Mouse (Mus musculus) bone marrow, adult 2 months (tissue): ENCODE results near the gene Zfp335. TPM values are rescaled to one million over a fixed set of nuclear protein-coding genes. Genes with fewer than 3 reads are reported as not detected.
A peak's percentile ranks its signal among the peaks of the same experiment; 100 is the strongest.

Experiments used
- H3K27ac ChIP-seq: fragments of 200-500 bp; 2 replicates; pipeline ENCODE4 v1.5.1; 2012; ENCODE audit warnings: low read depth, mild to moderate bottlenecking, control low read depth, inconsistent platforms, low read length; ENCODE audit not compliant: control insufficient read depth, poor library complexity, insufficient read depth
- H3K4me1 ChIP-seq: fragments of 200-500 bp; 2 replicates; pipeline ENCODE4 v1.6.1; 2011; ENCODE audit warnings: low read length; ENCODE audit not compliant: control insufficient read depth, insufficient read depth
- H3K4me3 ChIP-seq: fragments of 200-500 bp; replicated peaks from 2 replicates; pipeline ENCODE3; 2011; ENCODE audit warnings: mild to moderate bottlenecking, low read depth, low read length, control low read depth; ENCODE audit not compliant: control insufficient read depth
- CTCF ChIP-seq: fragments of 200-500 bp; IDR thresholded peaks from 2 replicates; pipeline ENCODE4 v1.5.1; 2011; ENCODE audit warnings: low read length, control low read depth; ENCODE audit not compliant: control insufficient read depth, insufficient read depth
- POLR2A ChIP-seq: fragments of 200-500 bp; IDR thresholded peaks from 2 replicates; pipeline ENCODE4 v1.6.1; 2011; ENCODE audit warnings: low read depth, mild to moderate bottlenecking, control low read depth, low read length, borderline replicate concordance; ENCODE audit not compliant: control insufficient read depth
- WGBS: fragments of 180-500 bp; shearing (Covaris S2); methylation state at CpG from one replicate; pipeline ENCODE4 v1.1.7; 2018; 5-methylcytosine and 5-hydroxymethylcytosine counted together
- polyA plus RNA-seq: library from polyadenylated mRNA; stranded (reverse); fragments of >200 nt; gene quantifications from 2 replicates; pipeline ENCODE4 v1.2.4, GENCODE M21; 2011; ENCODE audit warnings: low replicate concordance; ENCODE audit not compliant: missing spikeins, insufficient read depth, insufficient read length

Gene Zfp335
- polyA plus RNA-seq = 17.1 and 35.2 TPM in 2 replicates

GRCm38 (mm10) chr2:164911086-164912048 lies at the start of gene Zfp335:
Gene Zfp335 (minus strand): TSS chr2:164911757.
- peak within 1 kb of the TSS; percentile 84 for H3K4me3 ChIP-seq
- H3K4me1 ChIP-seq = peaks cover 8% of the 10 kb centered on the region
- peak within 1 kb of the TSS; percentile 100 for H3K27ac ChIP-seq
- under 1% methylated on average over 91 of the region's 91 CpGs for WGBS
- TF ChIP-seq POLR2A (no peak; the same call in 1 of the 2 replicates), CTCF (no peak)

- H3K27ac ChIP-seq = no peak within 1 kb of the TSS
- H3K4me1 ChIP-seq = no peaks in the 10 kb centered on the region
- WGBS = 3% methylated on average over 48 of the region's 54 CpGs
- peak within 1 kb of the TSS; percentile 60 for H3K4me3 ChIP-seq
- no peak for TF ChIP-seq CTCF
- TF ChIP-seq POLR2A = no peak
These were observed 49.3 kb upstream of the Zfp335 start, which contains the start of gene Slc12a5 for GRCm38 (mm10) chr2:164960716-164961441. Gene Slc12a5 (plus strand): TSS chr2:164960802.

- TF ChIP-seq POLR2A (no peak), CTCF (peak; percentile 15; the same call in 1 of the 2 replicates)
- Histone ChIP-seq H3K4me3 (no peak overlapping the region), H3K4me1 (no peaks in the 10 kb centered on the region), H3K27ac (no peak overlapping the region)
- WGBS = 70% methylated on average over 9 of the region's 9 CpGs
These were observed 46.2 kb upstream of the Zfp335 start for GRCm38 (mm10) chr2:164957548-164958315.

GRCm38 (mm10) chr2:164956195-164956594 lies 44.6 kb upstream of the Zfp335 start:
- Histone ChIP-seq H3K4me3 (no peak overlapping the region), H3K27ac (no peak overlapping the region), H3K4me1 (no peaks in the 10 kb centered on the region)
- 74% methylated on average over 5 of the region's 5 CpGs for WGBS
- no peak for TF ChIP-seq POLR2A
- no peak for TF ChIP-seq CTCF

GRCm38 (mm10) chr2:164955725-164956124 lies 44.2 kb upstream of the Zfp335 start:
- Histone ChIP-seq H3K4me1 (no peaks in the 10 kb centered on the region), H3K27ac (no peak overlapping the region), H3K4me3 (no peak overlapping the region)
- 63% methylated on average over 4 of the region's 4 CpGs for WGBS
- no peak for TF ChIP-seq CTCF
- no peak for TF ChIP-seq POLR2A

- 2% methylated on average over 21 of the region's 21 CpGs for WGBS
- Histone ChIP-seq H3K4me1 (no peaks in the 10 kb centered on the region), H3K27ac (no peak overlapping the region), H3K4me3 (peak overlapping the region; percentile 43)
- TF ChIP-seq CTCF (peak; percentile 80), POLR2A (0 out of 2 replicates have a peak, but pooled peaks have one; percentile 6)
These were observed 41.7 kb upstream of the Zfp335 start for GRCm38 (mm10) chr2:164953224-164953623.

- no peaks in the 10 kb centered on the region for H3K4me1 ChIP-seq
- H3K27ac ChIP-seq = no peak overlapping the region
- WGBS = 27% methylated on average over 13 of the region's 13 CpGs
- peak overlapping the region; percentile 60 for H3K4me3 ChIP-seq
- TF ChIP-seq POLR2A (no peak), CTCF (no peak)
These were observed 40.9 kb upstream of the Zfp335 start for GRCm38 (mm10) chr2:164952448-164952847.

- Histone ChIP-seq H3K4me1 (no peaks in the 10 kb centered on the region), H3K4me3 (peak overlapping the region; percentile 64), H3K27ac (no peak overlapping the region)
- peak; percentile 35; the same call in 1 of the 2 replicates for TF ChIP-seq CTCF
- TF ChIP-seq POLR2A = no peak
- 76% methylated on average over 4 of the region's 4 CpGs for WGBS
These were observed 40.2 kb upstream of the Zfp335 start for GRCm38 (mm10) chr2:164951745-164952144.
